Mouse (Mus musculus) ES-E14 (cell line): Measurements from ENCODE around the gene Bcl6b. TPM values are rescaled to one million over a fixed set of nuclear protein-coding genes. Genes with fewer than 3 reads are reported as not detected.

Source experiments
- DNase-seq: peaks from one replicate; pipeline ENCODE4 v3.0.0-alpha.2; 2013; ENCODE audit warnings: low read depth, low spot score
- H3K27ac ChIP-seq: 2 replicates; pipeline ENCODE4 v1.5.1; 2012; ENCODE audit warnings: low read depth, mild to moderate bottlenecking, low read length, moderate library complexity, mixed read lengths; ENCODE audit not compliant: poor library complexity, insufficient read depth, severe bottlenecking
- H3K36me3 ChIP-seq: 2 replicates; pipeline ENCODE4 v1.6.1; 2012; ENCODE audit warnings: mild to moderate bottlenecking, low read length, moderate library complexity, mixed read lengths; ENCODE audit not compliant: control insufficient read depth, poor library complexity, insufficient read depth, severe bottlenecking
- H3K4me1 ChIP-seq, 2 experiments: fragments of 150-350 bp in 1 of 2; sonication (generic) in 1 of 2; 2 replicates each; pipeline ENCODE4 v1.6.1; 2012; ENCODE audit warnings: low read length in 2 of 2, mild to moderate bottlenecking in 1 of 2, mixed read lengths in 1 of 2; ENCODE audit not compliant: control insufficient read depth in 2 of 2, insufficient read depth in 2 of 2, poor library complexity in 1 of 2
- H3K4me3 ChIP-seq, 2 experiments: fragments of 150-350 bp in 1 of 2; sonication (generic) in 1 of 2; 2 replicates each; pipeline ENCODE4 v1.5.1; 2012; ENCODE audit warnings: low read length in 2 of 2, low read depth in 1 of 2, mild to moderate bottlenecking in 1 of 2, mixed read lengths in 1 of 2; ENCODE audit not compliant: insufficient read depth in 1 of 2, poor library complexity in 1 of 2, severe bottlenecking in 1 of 2
- H3K9ac ChIP-seq: 2 replicates; pipeline ENCODE4 v1.6.1; 2012; ENCODE audit warnings: low read depth, mild to moderate bottlenecking, low read length, mixed read lengths; ENCODE audit not compliant: poor library complexity, insufficient read depth, severe bottlenecking
- H3K9me3 ChIP-seq: fragments of 150-350 bp; sonication (generic); 2 replicates; pipeline ENCODE4 v1.6.1; 2012; ENCODE audit warnings: low read depth, mild to moderate bottlenecking, low read length; ENCODE audit not compliant: control insufficient read depth, insufficient read depth
- CHD2 ChIP-seq: IDR thresholded peaks from 2 replicates; pipeline ENCODE4 v1.6.1; 2014; ENCODE audit warnings: mild to moderate bottlenecking, low read depth, low read length, inconsistent platforms
- HCFC1 ChIP-seq: IDR thresholded peaks from 2 replicates; pipeline ENCODE4 v1.6.1; 2012; ENCODE audit warnings: low read length, inconsistent platforms, borderline replicate concordance; ENCODE audit not compliant: insufficient read depth
- MAFK ChIP-seq: IDR thresholded peaks from 2 replicates; pipeline ENCODE4 v1.6.1; 2014; ENCODE audit warnings: mild to moderate bottlenecking, low read depth, low read length, inconsistent platforms; ENCODE audit not compliant: insufficient read depth
- ZC3H11A ChIP-seq: IDR thresholded peaks from 2 replicates; pipeline ENCODE4 v1.6.1; 2012; ENCODE audit warnings: low read depth, mild to moderate bottlenecking, inconsistent platforms, low read length, borderline replicate concordance
- ZNF384 ChIP-seq: IDR thresholded peaks from 2 replicates; pipeline ENCODE4 v1.6.1; 2012; ENCODE audit warnings: low read depth, low read length, inconsistent platforms
- in situ Hi-C, 2 experiments: fragments of 600-800 bp; cut with MboI; formaldehyde crosslinking; loops; one replicate each; pipeline ENCODE4 v1.15.1; 2025; ENCODE audit warnings: low sequenced_read_pairs in 2 of 2, inconsistent platforms in 1 of 2; ENCODE audit not compliant: unreplicated experiment in 2 of 2
- total RNA-seq: library from RNA; depleted of rRNA; stranded (reverse); fragments of 300-350 nt; gene quantifications from 2 replicates; pipeline ENCODE4 v1.2.3, GENCODE M21; 2012

Bcl6b gene
- total RNA-seq, 1 experiment, result 5.2 TPM

- in situ Hi-C loops, result no loop called here
- Histone ChIP-seq H3K4me1 (peaks cover 9 to 29% of the 10 kb centered on the region in 2 experiments), H3K27ac (peak overlapping the region; percentile 46), H3K4me3 (peak overlapping the region; percentile 54 to 60), H3K36me3 (peaks cover 14% of the 10 kb centered on the region), H3K9ac (peak overlapping the region; percentile 81), H3K9me3 (no peaks in the 10 kb centered on the region)
- DNase-seq, result no peak
- no peak for TF ChIP-seq CHD2
- TF ChIP-seq ZNF384, result peak; percentile 85
- TF ChIP-seq HCFC1, result no peak
- peak; percentile 35; the same call in 1 of the 2 replicates for TF ChIP-seq ZC3H11A
- TF ChIP-seq MAFK, result no peak
Measured at GRCm38 (mm10) chr11:70232546-70232945, 2.9 kb upstream of the Bcl6b start.

- in situ Hi-C loops, result no loop called here
- TF ChIP-seq ZC3H11A, result peak; percentile 39; the same call in 1 of the 2 replicates
- TF ChIP-seq HCFC1, result 0 out of 2 replicates have a peak, but pooled peaks have one; percentile 42
- TF ChIP-seq MAFK, result no peak
- peak; percentile 85 for DNase-seq
- Histone ChIP-seq H3K36me3 (peaks cover 6% of the 10 kb centered on the region), H3K27ac (peak overlapping the region; percentile 26; the same call in 1 of the 2 replicates), H3K9me3 (no peaks in the 10 kb centered on the region), H3K9ac (peak overlapping the region; percentile 63; the same call in 1 of the 2 replicates), H3K4me3 (peak overlapping the region; percentile 72 to 81), H3K4me1 (peaks cover 9 to 35% of the 10 kb centered on the region in 2 experiments)
Measured at GRCm38 (mm10) chr11:70230239-70230727, 685 bp upstream of the Bcl6b start.

- Histone ChIP-seq H3K4me1 (peaks cover 9 to 25% of the 10 kb centered on the region in 2 experiments), H3K36me3 (no peaks in the 10 kb centered on the region; the same call in 1 of the 2 replicates), H3K4me3 (peak overlapping the region; percentile 72 to 81), H3K27ac (no peak overlapping the region), H3K9ac (peak overlapping the region; percentile 76), H3K9me3 (no peaks in the 10 kb centered on the region)
- DNase-seq, result peak; percentile 86
- in situ Hi-C loops, result no loop called here
- no peak for TF ChIP-seq ZC3H11A
- TF ChIP-seq HCFC1, result no peak
- TF ChIP-seq ZNF384, result no peak
- no peak for TF ChIP-seq CHD2
- no peak for TF ChIP-seq MAFK
Measured at GRCm38 (mm10) chr11:70228828-70229227, 770 bp downstream of the Bcl6b start.

GRCm38 (mm10) chr11:70227661-70228245, 1.8 kb downstream of the Bcl6b start:
- in situ Hi-C loops, result no loop called here
- no peak for TF ChIP-seq CHD2
- TF ChIP-seq MAFK, result no peak
- no peak for TF ChIP-seq ZC3H11A
- no peak for TF ChIP-seq ZNF384
- TF ChIP-seq HCFC1, result no peak
- no peak for DNase-seq
- Histone ChIP-seq H3K36me3 (peaks cover 5% of the 10 kb centered on the region; the same call in 1 of the 2 replicates), H3K27ac (no peak overlapping the region), H3K4me1 (peaks cover 6 to 22% of the 10 kb centered on the region in 2 experiments), H3K9ac (no peak overlapping the region), H3K9me3 (no peaks in the 10 kb centered on the region), H3K4me3 (no peak overlapping the region)
